Mouse (Mus musculus): ENCODE results near the gene 1700029I15Rik. TPM values are rescaled to one million over a fixed set of nuclear protein-coding genes. Genes with fewer than 3 reads are reported as not detected.

1700029I15Rik gene
- polyA plus RNA-seq, 1 experiment from 2014 or later: 4.2 TPM

DNA sequence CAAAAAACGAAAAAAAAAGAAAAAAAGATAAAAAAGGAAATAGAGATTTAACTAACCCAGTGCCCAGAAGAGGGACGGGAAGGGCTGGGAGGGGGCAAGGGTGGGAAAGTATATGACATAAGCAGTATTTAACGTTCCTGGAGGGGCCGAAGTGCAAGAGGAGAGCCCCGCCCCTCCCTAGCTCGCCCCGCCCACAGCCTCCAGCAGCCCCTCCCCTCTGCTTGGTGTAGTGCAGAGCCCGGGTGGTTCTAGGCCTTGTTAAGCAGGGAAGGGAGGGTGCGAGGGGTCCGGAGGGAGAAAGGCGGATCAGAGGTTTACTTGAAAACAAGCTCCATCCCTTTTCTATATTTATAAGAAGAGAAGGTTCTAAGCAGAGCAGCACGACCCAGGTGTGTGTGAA, 21.4 kb upstream of the 1700029I15Rik start:
- Histone ChIP-seq H3K27me3 (ENCODE audit: control insufficient read depth, insufficient read depth, low read length) (no peaks in the 10 kb centered on the region), H3K9ac (no peak overlapping the region), H3K36me3 (replicated peaks; ENCODE audit: control insufficient read depth, insufficient read depth) (peaks cover 67% of the 10 kb centered on the region), H3K27ac (no peak overlapping the region), H3K4me1 (replicated peaks; ENCODE audit: control insufficient read depth, insufficient read depth, low read length) (no peaks in the 10 kb centered on the region), H3K4me2 (replicated peaks) (no peak overlapping the region), H3K9me3 (ENCODE audit: control insufficient read depth, low read length) (no peaks in the 10 kb centered on the region), H3K4me3 (replicated peaks; ENCODE audit: low read length) (no peak overlapping the region)
- 32% methylated on average over 12 of the region's 12 CpGs for WGBS
- DNase-seq (ENCODE audit: low spot score) (no peak), ATAC-seq (ENCODE audit: low FRiP score) (0 out of 2 replicates have a peak, but pooled peaks have one; percentile 24)

DNA sequence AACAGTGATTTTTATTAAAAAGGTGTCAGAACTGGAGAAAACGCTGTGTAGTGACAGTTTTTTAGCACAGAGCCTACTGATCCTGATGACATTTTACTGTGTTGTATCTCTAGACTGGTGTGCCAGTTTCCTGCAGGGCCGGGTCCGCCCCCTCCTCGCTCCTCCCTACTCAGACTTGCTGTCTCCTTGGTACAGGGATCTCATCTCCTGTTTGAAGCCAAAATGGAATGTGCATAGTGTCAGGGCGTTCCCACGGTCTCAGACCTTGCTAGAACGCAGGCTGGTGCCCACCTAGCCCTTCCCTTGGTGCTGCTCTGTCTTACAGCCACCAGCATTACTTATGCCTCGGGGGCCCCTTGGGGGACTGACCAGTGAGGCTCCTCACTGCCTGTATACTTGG, 20.5 kb upstream of the 1700029I15Rik start:
- no peaks in the 10 kb centered on the region for H3K9me3 ChIP-seq (ENCODE audit: control insufficient read depth, low read length)
- H3K4me2 ChIP-seq (replicated peaks): no peak overlapping the region
- DNase-seq (ENCODE audit: low spot score): no peak
- no peak overlapping the region for H3K27ac ChIP-seq
- ATAC-seq (ENCODE audit: low FRiP score): no peak
- H3K27me3 ChIP-seq (ENCODE audit: control insufficient read depth, insufficient read depth, low read length): no peaks in the 10 kb centered on the region
- no peak overlapping the region for H3K9ac ChIP-seq
- no peak overlapping the region for H3K4me3 ChIP-seq (replicated peaks; ENCODE audit: low read length)
- 79% methylated on average over 8 of the region's 8 CpGs for WGBS
- H3K4me1 ChIP-seq (replicated peaks; ENCODE audit: control insufficient read depth, insufficient read depth, low read length): no peaks in the 10 kb centered on the region
- peaks cover 59% of the 10 kb centered on the region for H3K36me3 ChIP-seq (replicated peaks; ENCODE audit: control insufficient read depth, insufficient read depth)

DNA sequence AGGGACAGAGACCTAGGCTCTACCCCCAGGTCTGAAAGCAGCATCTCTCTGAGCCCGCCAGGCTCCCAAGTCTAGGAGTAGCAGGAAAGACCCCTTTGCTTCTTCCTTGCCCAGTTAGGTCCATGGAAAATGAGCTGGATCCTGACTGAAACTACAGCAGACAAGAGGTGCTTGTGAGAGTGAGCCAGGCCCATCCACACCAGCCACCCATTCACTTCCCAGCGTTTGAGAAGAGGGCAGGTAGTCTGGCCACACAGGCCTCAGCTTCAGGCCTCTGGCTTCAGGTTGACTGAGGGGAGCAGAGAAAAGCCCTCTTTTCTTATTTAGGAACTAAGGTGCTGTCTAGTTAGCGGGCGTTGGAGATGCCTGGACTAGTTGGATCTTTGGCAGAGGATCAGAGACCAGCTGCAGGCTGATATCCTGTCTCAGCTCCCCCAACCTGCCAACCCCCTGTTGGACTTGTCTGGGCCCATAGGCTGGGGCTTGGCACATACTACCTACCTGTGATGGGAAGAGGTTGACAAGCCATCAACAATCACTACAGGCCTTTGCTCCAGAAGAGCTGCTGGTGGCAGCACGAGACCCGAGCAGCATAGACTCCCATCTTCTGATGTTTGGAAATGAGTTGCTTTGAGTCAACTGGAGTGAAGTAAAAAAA, 19.6 kb upstream of the 1700029I15Rik start:
- no peaks in the 10 kb centered on the region for H3K4me1 ChIP-seq (replicated peaks; ENCODE audit: control insufficient read depth, insufficient read depth, low read length)
- no peaks in the 10 kb centered on the region for H3K9me3 ChIP-seq (ENCODE audit: control insufficient read depth, low read length)
- no peak for DNase-seq (ENCODE audit: low spot score)
- no peak overlapping the region for H3K4me2 ChIP-seq (replicated peaks)
- ATAC-seq (ENCODE audit: low FRiP score): no peak
- H3K4me3 ChIP-seq (replicated peaks; ENCODE audit: low read length): no peak overlapping the region
- no peak overlapping the region for H3K27ac ChIP-seq
- peaks cover 50% of the 10 kb centered on the region for H3K36me3 ChIP-seq (replicated peaks; ENCODE audit: control insufficient read depth, insufficient read depth)
- H3K9ac ChIP-seq: no peak overlapping the region
- 97% methylated on average over 6 of the region's 6 CpGs for WGBS
- no peaks in the 10 kb centered on the region for H3K27me3 ChIP-seq (ENCODE audit: control insufficient read depth, insufficient read depth, low read length)

DNA sequence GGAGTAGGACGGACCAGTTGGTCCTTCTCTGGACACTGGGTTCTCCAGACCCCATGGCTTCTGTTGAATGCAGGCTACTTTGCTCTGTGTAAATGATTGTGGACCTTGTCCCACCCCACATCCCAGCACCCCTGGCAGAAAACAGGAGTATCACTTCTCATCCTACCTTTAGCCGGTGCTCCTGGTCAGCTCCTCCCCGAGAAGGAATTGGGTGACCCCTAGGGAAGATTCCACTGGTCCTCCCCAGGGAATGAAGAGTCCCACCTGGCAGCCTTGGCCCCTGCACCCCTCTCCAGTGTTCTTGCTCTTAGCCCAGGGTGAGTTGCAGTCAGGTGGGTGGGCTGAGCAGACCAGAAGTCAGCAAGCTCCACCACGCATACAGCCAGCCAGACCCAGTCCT, 18.3 kb upstream of the 1700029I15Rik start:
- Histone ChIP-seq H3K4me3 (replicated peaks; ENCODE audit: low read length) (no peak overlapping the region), H3K9ac (no peak overlapping the region), H3K4me2 (replicated peaks) (no peak overlapping the region), H3K4me1 (replicated peaks; ENCODE audit: control insufficient read depth, insufficient read depth, low read length) (no peaks in the 10 kb centered on the region), H3K9me3 (ENCODE audit: control insufficient read depth, low read length) (no peaks in the 10 kb centered on the region), H3K27me3 (ENCODE audit: control insufficient read depth, insufficient read depth, low read length) (peaks cover 1% of the 10 kb centered on the region), H3K27ac (no peak overlapping the region), H3K36me3 (replicated peaks; ENCODE audit: control insufficient read depth, insufficient read depth) (peaks cover 36% of the 10 kb centered on the region)
- DNase-seq (ENCODE audit: low spot score): no peak
- WGBS: 88% methylated on average over 4 of the region's 4 CpGs
- no peak for ATAC-seq (ENCODE audit: low FRiP score)

DNA sequence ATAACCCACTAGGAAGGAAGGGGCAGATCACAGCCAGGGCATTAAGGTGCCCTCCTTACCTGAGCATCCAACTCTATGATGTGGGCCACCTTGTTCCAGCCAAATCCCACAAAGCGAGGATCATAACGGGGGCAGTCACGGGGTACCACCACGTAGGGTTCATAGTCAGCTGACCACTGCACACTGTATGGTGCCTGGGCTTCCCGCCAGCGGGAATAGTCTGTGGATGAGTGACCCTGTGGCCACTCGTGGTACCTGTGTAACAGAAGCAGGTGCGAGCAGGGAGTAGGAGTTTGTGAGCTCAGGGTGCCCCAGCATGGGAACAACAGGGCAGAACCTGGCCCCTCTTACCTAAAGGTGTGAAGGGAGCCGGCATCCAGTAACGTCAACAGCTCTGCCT, 16.8 kb upstream of the 1700029I15Rik start:
- 93% methylated on average over 10 of the region's 10 CpGs for WGBS
- Histone ChIP-seq H3K4me2 (replicated peaks) (no peak overlapping the region), H3K27ac (no peak overlapping the region), H3K9me3 (ENCODE audit: control insufficient read depth, low read length) (no peaks in the 10 kb centered on the region), H3K4me1 (replicated peaks; ENCODE audit: control insufficient read depth, insufficient read depth, low read length) (peaks cover under 1% of the 10 kb centered on the region), H3K27me3 (ENCODE audit: control insufficient read depth, insufficient read depth, low read length) (peaks cover 16% of the 10 kb centered on the region), H3K9ac (no peak overlapping the region), H3K4me3 (replicated peaks; ENCODE audit: low read length) (no peak overlapping the region), H3K36me3 (replicated peaks; ENCODE audit: control insufficient read depth, insufficient read depth) (peaks cover 21% of the 10 kb centered on the region)
- DNase-seq (ENCODE audit: low spot score): no peak
- ATAC-seq (ENCODE audit: low FRiP score): no peak

DNA sequence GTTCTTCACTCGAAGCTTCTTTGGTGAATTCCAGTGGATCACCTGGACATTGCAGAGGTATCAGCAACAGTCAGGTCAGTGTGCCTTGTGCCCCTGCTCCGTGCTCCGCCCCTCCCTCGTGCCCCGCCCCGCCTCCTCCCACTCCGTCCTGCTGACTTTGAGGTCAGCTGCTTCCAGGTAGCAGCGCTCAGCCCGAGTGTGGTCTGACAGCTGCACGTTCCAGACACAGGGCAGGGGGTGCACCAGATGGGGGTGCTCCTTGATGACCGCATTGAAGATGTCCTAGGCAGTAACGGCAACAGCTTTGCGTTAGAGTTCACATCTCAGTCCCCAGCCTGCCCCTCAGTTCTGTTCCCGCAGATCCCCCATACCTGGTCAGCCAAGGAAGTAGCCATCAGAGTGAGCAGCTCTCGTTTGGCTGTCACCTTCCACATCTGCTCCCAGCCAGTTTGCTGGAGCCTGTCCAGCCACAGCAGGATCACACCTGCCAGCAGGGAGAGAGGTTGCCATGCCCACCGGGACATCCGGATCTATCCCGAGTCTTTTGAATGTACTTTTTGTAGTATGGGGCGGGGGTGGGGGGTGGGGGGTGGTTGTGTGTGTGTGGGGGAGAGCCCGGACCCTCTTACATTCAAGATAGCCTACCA, 14.8 kb upstream of the 1700029I15Rik start:
- peaks cover 18% of the 10 kb centered on the region for H3K4me1 ChIP-seq (replicated peaks; ENCODE audit: control insufficient read depth, insufficient read depth, low read length)
- H3K36me3 ChIP-seq (replicated peaks; ENCODE audit: control insufficient read depth, insufficient read depth): peaks cover 11% of the 10 kb centered on the region; the same call in 1 of the 2 replicates
- H3K9ac ChIP-seq: no peak overlapping the region
- H3K27ac ChIP-seq: no peak overlapping the region
- H3K4me3 ChIP-seq (replicated peaks; ENCODE audit: low read length): no peak overlapping the region
- H3K27me3 ChIP-seq (ENCODE audit: control insufficient read depth, insufficient read depth, low read length): peaks cover 25% of the 10 kb centered on the region
- H3K4me2 ChIP-seq (replicated peaks): no peak overlapping the region
- WGBS: 48% methylated on average over 20 of the region's 20 CpGs
- no peaks in the 10 kb centered on the region for H3K9me3 ChIP-seq (ENCODE audit: control insufficient read depth, low read length)
- ATAC-seq (ENCODE audit: low FRiP score): no peak
- no peak for DNase-seq (ENCODE audit: low spot score)

DNA sequence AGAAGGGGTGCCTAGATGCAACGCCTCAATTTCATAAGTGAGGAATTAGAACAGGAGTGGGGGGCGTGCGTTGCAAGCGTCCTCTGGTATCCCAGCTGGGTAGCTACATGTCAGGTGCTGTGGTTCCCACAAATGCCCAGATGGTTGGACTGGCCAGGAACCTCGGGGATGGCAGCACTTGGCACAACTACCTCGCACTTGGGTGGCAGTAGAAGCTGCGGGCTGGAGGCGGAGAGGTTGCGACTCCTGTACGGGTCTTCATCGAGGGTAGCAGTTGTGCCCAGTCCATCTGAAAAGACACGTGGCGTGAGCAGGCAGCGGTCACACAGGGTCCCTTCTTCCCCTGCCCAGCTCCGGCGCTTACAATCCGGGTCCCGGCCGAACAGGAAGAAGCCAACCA, 12.0 kb upstream of the 1700029I15Rik start:
- 15% methylated on average over 18 of the region's 19 CpGs for WGBS
- Histone ChIP-seq H3K9ac (peak overlapping the region; percentile 50), H3K4me1 (replicated peaks; ENCODE audit: control insufficient read depth, insufficient read depth, low read length) (peaks cover 32% of the 10 kb centered on the region), H3K4me2 (replicated peaks) (peak overlapping the region; percentile 52), H3K4me3 (replicated peaks; ENCODE audit: low read length) (peak overlapping the region; percentile 29), H3K9me3 (ENCODE audit: control insufficient read depth, low read length) (no peaks in the 10 kb centered on the region), H3K36me3 (replicated peaks; ENCODE audit: control insufficient read depth, insufficient read depth) (no peaks in the 10 kb centered on the region), H3K27me3 (ENCODE audit: control insufficient read depth, insufficient read depth, low read length) (peaks cover 25% of the 10 kb centered on the region), H3K27ac (no peak overlapping the region)
- ATAC-seq (ENCODE audit: low FRiP score) (no peak), DNase-seq (ENCODE audit: low spot score) (no peak)

DNA sequence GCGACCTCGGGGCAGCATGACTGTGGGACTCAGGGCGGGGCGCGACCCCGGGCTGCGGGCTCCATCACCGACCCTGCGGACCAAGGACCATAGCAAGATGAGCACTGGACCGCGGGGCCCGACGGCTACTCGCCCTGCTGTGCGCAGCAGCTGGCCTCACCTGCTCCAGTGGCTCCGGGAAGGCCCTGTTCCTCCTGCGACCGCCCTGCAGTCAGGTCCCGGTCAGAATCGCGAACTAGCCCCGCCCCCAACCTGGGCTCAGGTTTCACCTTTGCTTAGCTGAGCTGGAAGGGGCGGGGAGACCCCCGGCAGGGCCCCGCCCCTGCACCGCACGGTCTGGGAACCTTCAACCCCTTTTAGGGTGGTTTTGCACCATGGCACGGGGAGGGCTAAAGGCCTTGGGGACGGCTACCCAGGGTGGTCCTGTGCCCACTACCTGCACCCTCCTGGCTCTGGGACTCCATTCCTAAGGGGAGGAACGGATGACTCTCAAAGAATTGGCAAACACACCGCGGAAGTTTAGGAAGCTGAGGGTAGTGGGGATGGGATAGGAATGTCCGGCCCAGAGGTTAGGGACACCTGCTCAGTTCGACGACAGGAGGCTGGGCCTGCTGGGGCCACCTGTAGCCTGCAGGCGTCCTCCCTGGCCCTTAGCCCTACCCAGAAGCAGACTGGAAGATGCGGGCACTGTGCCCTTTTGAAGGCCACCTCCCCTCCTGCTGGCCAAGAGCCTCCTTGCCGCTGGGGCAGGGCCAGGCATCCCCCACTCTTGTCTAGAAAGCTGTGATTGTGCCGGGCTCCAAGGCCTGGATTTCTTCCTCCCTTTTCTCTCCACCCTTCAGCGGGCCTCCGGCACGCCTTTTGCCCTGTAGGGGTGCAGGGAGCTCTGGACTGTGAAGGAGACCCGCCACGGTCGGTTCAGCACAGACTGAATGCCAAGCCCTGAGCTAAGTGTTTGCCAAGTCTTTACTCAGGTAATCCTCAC, 11.2 kb upstream of the 1700029I15Rik start:
- no peak overlapping the region for H3K27ac ChIP-seq
- peak overlapping the region; percentile 29 for H3K4me3 ChIP-seq (replicated peaks; ENCODE audit: low read length)
- peaks cover 39% of the 10 kb centered on the region for H3K4me1 ChIP-seq (replicated peaks; ENCODE audit: control insufficient read depth, insufficient read depth, low read length)
- no peaks in the 10 kb centered on the region for H3K36me3 ChIP-seq (replicated peaks; ENCODE audit: control insufficient read depth, insufficient read depth)
- WGBS: 3% methylated on average over 45 of the region's 45 CpGs
- H3K27me3 ChIP-seq (ENCODE audit: control insufficient read depth, insufficient read depth, low read length): peaks cover 25% of the 10 kb centered on the region
- no peaks in the 10 kb centered on the region for H3K9me3 ChIP-seq (ENCODE audit: control insufficient read depth, low read length)
- H3K9ac ChIP-seq: peak overlapping the region; percentile 50
- peak overlapping the region; percentile 52 for H3K4me2 ChIP-seq (replicated peaks)
- ATAC-seq (ENCODE audit: low FRiP score) (no peak), DNase-seq (ENCODE audit: low spot score) (no peak)
